Mouse (Mus musculus) hindbrain, embryonic 14.5 days (tissue): ENCODE data around the gene Klf9. TPM values are rescaled to one million over a fixed set of nuclear protein-coding genes. Genes with fewer than 3 reads are reported as not detected.

Experiments
- ATAC-seq: fragments of 200-750 bp; cut with Nextera tagmentation; 2 replicates; pipeline ENCODE4 v1.8.0; 2017; ENCODE audit warnings: moderate number of reproducible peaks, mild to moderate bottlenecking, moderate TSS enrichment, moderate library complexity; ENCODE audit not compliant: low FRiP score
- DNase-seq: peaks from one replicate; pipeline ENCODE4 v3.0.0-alpha.2; 2015; ENCODE audit warnings: low spot score
- H3K27ac ChIP-seq: fragments of 300-500 bp; sonication (generic); 2 replicates; pipeline ENCODE4 v1.5.1; 2014; ENCODE audit warnings: mild to moderate bottlenecking, moderate library complexity
- H3K27me3 ChIP-seq: fragments of 300-500 bp; sonication (generic); 2 replicates; pipeline ENCODE4 v1.6.1; 2014; ENCODE audit warnings: mild to moderate bottlenecking, low read length, mixed read lengths; ENCODE audit not compliant: control insufficient read depth, insufficient read depth
- H3K36me3 ChIP-seq: fragments of 300-500 bp; sonication (generic); replicated peaks from 2 replicates; pipeline ENCODE4 v1.6.1; 2014; ENCODE audit not compliant: control insufficient read depth, insufficient read depth
- H3K4me1 ChIP-seq: fragments of 300-500 bp; sonication (generic); replicated peaks from 2 replicates; pipeline ENCODE4 v1.6.1; 2014; ENCODE audit warnings: antibody characterized with exemption, low read length, mixed read lengths; ENCODE audit not compliant: control insufficient read depth, insufficient read depth
- H3K4me2 ChIP-seq: fragments of 300-500 bp; sonication (generic); replicated peaks from 2 replicates; pipeline ENCODE4 v1.6.1; 2014; ENCODE audit warnings: mild to moderate bottlenecking, moderate library complexity
- H3K4me3 ChIP-seq: fragments of 300-500 bp; sonication (generic); replicated peaks from 2 replicates; pipeline ENCODE4 v1.5.1; 2014; ENCODE audit warnings: mild to moderate bottlenecking, low read length
- H3K9ac ChIP-seq: fragments of 300-500 bp; sonication (generic); 2 replicates; pipeline ENCODE4 v1.6.1; 2014
- H3K9me3 ChIP-seq: fragments of 300-500 bp; sonication (generic); 2 replicates; pipeline ENCODE4 v1.6.1; 2016; ENCODE audit warnings: low read length; ENCODE audit not compliant: control insufficient read depth
- WGBS: fragments of 180-500 bp; shearing (Covaris S2); extraction: QIAGEN DNeasy Blood & Tissue Kit; methylation state at CpG from one replicate; pipeline ENCODE4 v1.1.7; 2014; 5-methylcytosine and 5-hydroxymethylcytosine counted together
- polyA plus RNA-seq: library from polyadenylated mRNA; unstranded; fragments of >200 nt; fragmentation: Nextera tagmentation; extraction: Ambion mirVana; gene quantifications from 2 replicates; pipeline ENCODE4 v1.2.1, GENCODE M21; 2014

The Klf9 gene
- polyA plus RNA-seq, 1 experiment from 2014 or later: 2.4 TPM

GRCm38 (mm10) chr19:23146409-23146861 is 5.4 kb downstream of the Klf9 start:
- H3K9me3 ChIP-seq: no peaks in the 10 kb centered on the region
- peaks cover 10% of the 10 kb centered on the region for H3K4me1 ChIP-seq
- 0 out of 2 replicates have a peak overlapping the region, but pooled peaks have one; percentile 4 for H3K27ac ChIP-seq
- no peak for ATAC-seq
- H3K9ac ChIP-seq: no peak overlapping the region
- H3K4me2 ChIP-seq: no peak overlapping the region
- no peak overlapping the region for H3K4me3 ChIP-seq
- H3K27me3 ChIP-seq: peaks cover 27% of the 10 kb centered on the region
- WGBS: 54% methylated on average over 12 of the region's 12 CpGs
- no peak for DNase-seq
- H3K36me3 ChIP-seq: no peaks in the 10 kb centered on the region

GRCm38 (mm10) chr19:23147026-23147966 is 6.3 kb downstream of the Klf9 start:
- H3K9me3 ChIP-seq: no peaks in the 10 kb centered on the region
- H3K4me3 ChIP-seq: no peak overlapping the region
- H3K27ac ChIP-seq: 0 out of 2 replicates have a peak overlapping the region, but pooled peaks have one; percentile 4
- no peak for ATAC-seq
- H3K9ac ChIP-seq: no peak overlapping the region
- WGBS: 63% methylated on average over 15 of the region's 15 CpGs
- H3K4me2 ChIP-seq: no peak overlapping the region
- peaks cover 3% of the 10 kb centered on the region for H3K4me1 ChIP-seq
- H3K27me3 ChIP-seq: peaks cover 22% of the 10 kb centered on the region
- no peak for DNase-seq
- H3K36me3 ChIP-seq: no peaks in the 10 kb centered on the region

- Histone ChIP-seq H3K4me3 (no peak overlapping the region), H3K9ac (no peak overlapping the region), H3K4me2 (no peak overlapping the region), H3K4me1 (no peaks in the 10 kb centered on the region), H3K27ac (no peak overlapping the region), H3K9me3 (no peaks in the 10 kb centered on the region), H3K27me3 (peaks cover under 1% of the 10 kb centered on the region; the same call in 1 of the 2 replicates), H3K36me3 (no peaks in the 10 kb centered on the region)
- ATAC-seq (no peak), DNase-seq (no peak)
- WGBS: 83% methylated on average over 7 of the region's 7 CpGs
These were observed 8.7 kb downstream of the Klf9 start for GRCm38 (mm10) chr19:23149465-23150410.

DNA sequence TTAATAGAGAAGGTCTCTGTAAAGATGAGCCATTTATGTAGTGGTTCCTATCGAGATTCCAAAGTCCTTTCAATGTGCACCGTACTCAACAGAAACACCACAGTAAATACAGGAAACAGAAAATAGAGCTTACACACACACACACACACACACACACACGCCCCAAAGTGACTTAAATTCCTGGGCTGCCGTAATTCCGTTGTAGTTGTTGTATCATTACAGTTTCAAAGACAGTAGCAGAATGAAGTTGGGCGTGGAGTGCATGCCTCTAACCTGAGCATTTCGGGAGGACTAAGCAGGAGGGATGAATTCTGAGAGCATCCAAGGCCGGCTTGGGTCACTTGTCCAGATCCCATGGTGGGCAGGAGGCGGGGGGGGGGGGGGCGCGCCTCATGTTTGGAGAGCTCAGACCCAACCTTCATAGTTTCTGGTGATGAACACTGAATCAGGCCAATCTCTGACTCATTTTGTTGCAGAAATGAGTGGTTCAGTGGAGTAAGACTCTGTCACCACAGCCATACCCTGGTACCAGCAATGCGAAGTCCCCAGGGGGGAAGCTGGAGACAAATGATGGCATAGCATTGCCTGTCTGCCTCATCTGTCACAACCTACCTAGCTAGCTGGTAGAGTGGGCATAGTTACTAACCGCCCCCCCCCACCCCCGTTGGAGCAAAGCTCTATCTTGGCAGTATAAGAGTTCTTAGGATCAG is 9.7 kb downstream of the Klf9 start:
- H3K27ac ChIP-seq: no peak overlapping the region
- no peak overlapping the region for H3K9ac ChIP-seq
- H3K36me3 ChIP-seq: no peaks in the 10 kb centered on the region
- WGBS: 88% methylated on average over 14 of the region's 14 CpGs
- DNase-seq: no peak
- ATAC-seq: no peak
- H3K9me3 ChIP-seq: no peaks in the 10 kb centered on the region
- no peak overlapping the region for H3K4me3 ChIP-seq
- no peaks in the 10 kb centered on the region for H3K4me1 ChIP-seq
- H3K4me2 ChIP-seq: no peak overlapping the region
- H3K27me3 ChIP-seq: no peaks in the 10 kb centered on the region

DNA sequence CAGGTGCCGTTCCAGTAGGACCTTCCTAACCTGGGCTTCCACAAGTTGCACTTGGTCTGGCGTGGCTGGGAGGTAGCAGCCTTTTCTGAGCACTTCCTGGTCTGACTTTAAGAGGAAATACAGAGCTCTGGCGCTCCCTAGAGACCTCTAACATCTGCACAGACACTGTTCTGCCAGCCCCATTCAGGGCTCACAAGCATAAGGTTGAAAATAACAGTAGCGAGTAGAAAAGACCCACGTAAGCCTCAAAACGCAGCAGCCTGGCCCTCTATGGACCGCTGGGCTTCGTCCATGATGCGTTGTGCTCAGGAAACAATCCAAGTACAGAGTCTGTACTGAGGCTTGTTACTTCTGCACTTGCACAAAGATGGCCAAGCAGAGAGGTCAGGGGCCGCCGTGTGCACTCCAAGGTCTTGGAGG is 10.6 kb downstream of the Klf9 start:
- ATAC-seq (no peak), DNase-seq (no peak)
- 44% methylated on average over 11 of the region's 11 CpGs for WGBS
- H3K27ac ChIP-seq: no peak overlapping the region
- no peak overlapping the region for H3K9ac ChIP-seq
- no peaks in the 10 kb centered on the region for H3K36me3 ChIP-seq
- H3K9me3 ChIP-seq: no peaks in the 10 kb centered on the region
- no peak overlapping the region for H3K4me3 ChIP-seq
- no peak overlapping the region for H3K4me2 ChIP-seq
- no peaks in the 10 kb centered on the region for H3K27me3 ChIP-seq
- H3K4me1 ChIP-seq: no peaks in the 10 kb centered on the region

DNA sequence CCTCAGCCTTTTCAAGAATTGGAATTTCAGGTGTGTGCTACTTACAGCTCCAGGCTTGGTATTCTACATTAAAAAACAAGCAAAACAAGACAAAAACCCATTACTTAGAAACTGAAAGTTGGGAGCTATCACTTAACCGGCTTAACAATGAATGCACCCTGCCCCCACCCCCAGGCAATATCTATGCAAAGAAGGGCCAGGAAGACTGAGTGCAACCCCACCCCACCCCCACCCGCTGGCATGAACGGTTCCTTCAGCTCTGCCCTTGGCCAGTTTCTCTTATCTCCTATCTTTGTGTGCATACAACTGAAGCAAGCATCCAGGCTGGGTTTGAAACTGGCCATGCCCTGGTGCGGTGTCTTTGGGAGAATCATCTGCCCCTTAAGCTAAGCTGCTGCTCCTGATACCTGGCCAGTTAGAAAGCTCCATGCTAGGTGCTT is 11.2 kb downstream of the Klf9 start:
- no peaks in the 10 kb centered on the region for H3K4me1 ChIP-seq
- ATAC-seq (no peak), DNase-seq (no peak)
- H3K27ac ChIP-seq: no peak overlapping the region
- H3K4me3 ChIP-seq: no peak overlapping the region
- no peaks in the 10 kb centered on the region for H3K9me3 ChIP-seq
- 37% methylated on average over 4 of the region's 4 CpGs for WGBS
- no peak overlapping the region for H3K4me2 ChIP-seq
- no peak overlapping the region for H3K9ac ChIP-seq
- no peaks in the 10 kb centered on the region for H3K36me3 ChIP-seq
- H3K27me3 ChIP-seq: no peaks in the 10 kb centered on the region

- Histone ChIP-seq H3K4me1 (no peaks in the 10 kb centered on the region), H3K9ac (no peak overlapping the region), H3K27ac (no peak overlapping the region), H3K9me3 (no peaks in the 10 kb centered on the region), H3K4me3 (no peak overlapping the region), H3K36me3 (no peaks in the 10 kb centered on the region), H3K4me2 (no peak overlapping the region), H3K27me3 (no peaks in the 10 kb centered on the region)
- ATAC-seq: no peak
- no peak for DNase-seq
- WGBS: 71% methylated on average over 25 of the region's 25 CpGs
These were observed 12.0 kb downstream of the Klf9 start for GRCm38 (mm10) chr19:23152771-23153605.

GRCm38 (mm10) chr19:23153606-23154127 is 12.6 kb downstream of the Klf9 start:
- Histone ChIP-seq H3K4me1 (no peaks in the 10 kb centered on the region), H3K27me3 (no peaks in the 10 kb centered on the region), H3K36me3 (no peaks in the 10 kb centered on the region), H3K9me3 (no peaks in the 10 kb centered on the region), H3K4me3 (no peak overlapping the region), H3K27ac (no peak overlapping the region), H3K9ac (no peak overlapping the region), H3K4me2 (no peak overlapping the region)
- 74% methylated on average over 5 of the region's 5 CpGs for WGBS
- DNase-seq: no peak
- no peak for ATAC-seq
